Mouse (Mus musculus): ENCODE data around the gene Cacna1i.

Cacna1i gene

GRCm38 (mm10) chr15:80286851-80287415 is at the start of gene Cacna1i:
Gene Cacna1i, plus strand, starts transcription at chr15:80287238.
- no peak for DNase-seq (ENCODE audit: low read depth, low spot score)

GRCm38 (mm10) chr15:80248135-80248534 is 38.9 kb upstream of the Cacna1i start:
- DNase-seq (ENCODE audit: low read depth, low spot score): no peak

GRCm38 (mm10) chr15:80248596-80248995 is 38.4 kb upstream of the Cacna1i start:
- DNase-seq (ENCODE audit: low read depth, low spot score): no peak

GRCm38 (mm10) chr15:80249672-80250071 is 37.4 kb upstream of the Cacna1i start:
- no peak for DNase-seq (ENCODE audit: low read depth, low spot score)

- DNase-seq (ENCODE audit: low read depth, low spot score): no peak
Observed at GRCm38 (mm10) chr15:80250586-80250985, 36.5 kb upstream of the Cacna1i start.

GRCm38 (mm10) chr15:80253530-80253929 is 33.5 kb upstream of the Cacna1i start:
- DNase-seq (ENCODE audit: low read depth, low spot score): no peak

- DNase-seq (ENCODE audit: low read depth, low spot score): no peak
Observed at GRCm38 (mm10) chr15:80254207-80254606, 32.8 kb upstream of the Cacna1i start.

- peak; percentile 100 for DNase-seq (ENCODE audit: low read depth, low spot score)
Observed at GRCm38 (mm10) chr15:80254847-80255645, 32.0 kb upstream of the Cacna1i start, which contains the start of gene Atf4. Gene Atf4, plus strand, starts transcription at chr15:80255184.

GRCm38 (mm10) chr15:80255646-80256121 is 31.4 kb upstream of the Cacna1i start:
- no peak for DNase-seq (ENCODE audit: low read depth, low spot score)

- no peak for DNase-seq (ENCODE audit: low read depth, low spot score)
Observed at GRCm38 (mm10) chr15:80256242-80256641, 30.8 kb upstream of the Cacna1i start.

GRCm38 (mm10) chr15:80256656-80257601 is 30.1 kb upstream of the Cacna1i start:
- DNase-seq (ENCODE audit: low read depth, low spot score): no peak

GRCm38 (mm10) chr15:80257602-80258239 is 29.3 kb upstream of the Cacna1i start:
- no peak for DNase-seq (ENCODE audit: low read depth, low spot score)

- DNase-seq (ENCODE audit: low read depth, low spot score): no peak
Observed at GRCm38 (mm10) chr15:80258240-80259170, 28.5 kb upstream of the Cacna1i start.

GRCm38 (mm10) chr15:80259406-80260045 is 27.5 kb upstream of the Cacna1i start:
- DNase-seq (ENCODE audit: low read depth, low spot score): no peak

- DNase-seq (ENCODE audit: low read depth, low spot score): no peak
Observed at GRCm38 (mm10) chr15:80260677-80261076, 26.4 kb upstream of the Cacna1i start.

GRCm38 (mm10) chr15:80261100-80261499 is 25.9 kb upstream of the Cacna1i start:
- no peak for DNase-seq (ENCODE audit: low read depth, low spot score)

GRCm38 (mm10) chr15:80263610-80264575 is 23.1 kb upstream of the Cacna1i start, which contains the start of gene Rps19bp1:
Gene Rps19bp1, minus strand, starts transcription at chr15:80264315.
- DNase-seq (ENCODE audit: low read depth, low spot score): peak; percentile 90

GRCm38 (mm10) chr15:80266281-80266680 is 20.8 kb upstream of the Cacna1i start:
- DNase-seq (ENCODE audit: low read depth, low spot score): no peak
